Mouse (Mus musculus) urinary bladder, postnatal 4 days (tissue): ENCODE results near the gene Olfr887.

Source experiments
- DNase-seq, 2 experiments: peaks; one replicate each; pipeline ENCODE4 v3.0.0; 2021 to 2022; ENCODE audit warnings: low spot score in 2 of 2

Olfr887 gene

GRCm38 (mm10) chr9:38083772-38084171, at the start of gene Olfr887:
Gene Olfr887, plus strand, starts transcription at chr9:38084072.
- no peak for DNase-seq

- no peak for DNase-seq
Measured at GRCm38 (mm10) chr9:38046255-38046654, 37.6 kb upstream of the Olfr887 start, which contains the start of gene Olfr884. Gene Olfr884, plus strand, starts transcription at chr9:38046555.

DNA sequence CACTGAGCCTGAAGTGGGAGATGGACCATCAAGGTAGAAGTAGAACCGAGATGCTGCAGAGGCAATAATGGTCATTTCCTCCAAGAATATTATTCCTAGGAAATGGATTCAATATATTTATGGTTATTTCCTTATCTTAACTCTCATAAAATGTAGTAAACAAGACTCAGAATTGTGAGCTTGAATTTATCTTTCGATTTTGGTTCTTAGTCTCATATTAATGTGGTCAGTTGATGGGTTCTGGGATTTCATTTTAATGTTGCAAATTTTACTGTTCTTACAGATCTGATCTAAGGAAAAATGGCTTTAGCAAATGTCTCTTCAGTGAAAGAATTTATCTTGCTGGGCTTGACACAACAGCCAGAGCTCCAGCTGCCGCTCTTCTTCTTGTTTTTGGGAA, 22.9 kb upstream of the Olfr887 start, which contains the start of gene Olfr885:
TSS of gene Olfr885 (plus strand) at position 301 of the 400 bp plus-strand sequence.
- no peak for DNase-seq

DNA sequence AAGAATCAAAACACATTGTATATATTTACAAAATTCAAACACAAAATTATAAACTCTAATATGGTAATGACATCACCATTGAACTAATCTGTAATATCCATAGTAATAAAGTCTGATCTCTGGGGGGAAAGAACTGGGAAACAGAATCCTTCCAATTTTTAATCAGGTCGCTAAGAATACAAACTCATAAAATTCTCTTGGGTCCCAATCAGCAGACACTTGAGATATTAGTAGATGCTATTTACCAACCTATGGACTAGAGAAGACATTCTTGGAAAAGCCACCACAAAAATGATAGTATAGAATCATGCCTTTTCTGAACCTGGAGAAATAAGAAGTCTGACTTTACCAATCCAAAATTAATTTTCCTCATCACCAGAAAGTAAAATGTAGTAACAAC, 24.0 kb downstream of the Olfr887 start, which contains the start of gene Olfr888:
TSS of gene Olfr888 (plus strand) at position 301 of the 400 bp plus-strand sequence.
- DNase-seq = no peak

- no peak for DNase-seq
Measured at GRCm38 (mm10) chr9:38114898-38115297, 31.0 kb downstream of the Olfr887 start, which contains the start of gene Olfr889. Gene Olfr889, plus strand, starts transcription at chr9:38115198.
